Mouse (Mus musculus) embryonic facial prominence, embryonic 14.5 days (tissue): Measurements from ENCODE around the gene Pafah1b2. TPM values are rescaled to one million over a fixed set of nuclear protein-coding genes. Genes with fewer than 3 reads are reported as not detected.

Experiments
- ATAC-seq: fragments of 200-750 bp; cut with Nextera tagmentation; 2 replicates; pipeline ENCODE4 v1.8.0; 2017; ENCODE audit warnings: low read depth, moderate number of reproducible peaks, moderate TSS enrichment
- DNase-seq: peaks from one replicate; pipeline ENCODE4 v3.0.0-alpha.2; 2015; ENCODE audit warnings: low spot score
- H3K27ac ChIP-seq: fragments of 300-500 bp; sonication (generic); replicated peaks from 2 replicates; pipeline ENCODE4 v1.5.1; 2014; ENCODE audit warnings: low read depth, mild to moderate bottlenecking, low read length, moderate library complexity
- H3K27me3 ChIP-seq: fragments of 300-500 bp; sonication (generic); replicated peaks from 2 replicates; pipeline ENCODE4 v1.6.1; 2014; ENCODE audit warnings: low read length; ENCODE audit not compliant: control insufficient read depth, insufficient read depth
- H3K36me3 ChIP-seq: fragments of 300-500 bp; sonication (generic); 2 replicates; pipeline ENCODE4 v1.6.1; 2014; ENCODE audit warnings: low read length, mixed read lengths; ENCODE audit not compliant: control insufficient read depth, insufficient read depth
- H3K4me1 ChIP-seq: fragments of 300-500 bp; sonication (generic); 2 replicates; pipeline ENCODE4 v1.6.1; 2014; ENCODE audit warnings: antibody characterized with exemption, low read length; ENCODE audit not compliant: control insufficient read depth, insufficient read depth
- H3K4me2 ChIP-seq: fragments of 300-500 bp; sonication (generic); 2 replicates; pipeline ENCODE4 v1.6.1; 2014; ENCODE audit warnings: low read depth, mild to moderate bottlenecking, low read length, moderate library complexity, mixed read lengths
- H3K4me3 ChIP-seq: fragments of 300-500 bp; sonication (generic); 2 replicates; pipeline ENCODE4 v1.5.1; 2014; ENCODE audit warnings: low read depth, mild to moderate bottlenecking, low read length
- H3K9ac ChIP-seq: fragments of 300-500 bp; sonication (generic); 2 replicates; pipeline ENCODE4 v1.6.1; 2014; ENCODE audit warnings: low read depth, mild to moderate bottlenecking, low read length, moderate library complexity, mixed read lengths
- H3K9me3 ChIP-seq: fragments of 300-500 bp; sonication (generic); 2 replicates; pipeline ENCODE4 v1.6.1; 2016; ENCODE audit warnings: low read length; ENCODE audit not compliant: control insufficient read depth
- WGBS: fragments of 180-500 bp; shearing (Covaris S2); extraction: QIAGEN DNeasy Blood & Tissue Kit; methylation state at CpG from one replicate; pipeline ENCODE4 v1.1.7; 2014; 5-methylcytosine and 5-hydroxymethylcytosine counted together
- polyA plus RNA-seq: library from polyadenylated mRNA; unstranded; fragments of >200 nt; fragmentation: Nextera tagmentation; extraction: Ambion mirVana; gene quantifications from 2 replicates; pipeline ENCODE4 v1.2.1, GENCODE M21; 2014

The Pafah1b2 gene
- 167 and 188 TPM in 2 replicates for polyA plus RNA-seq

GRCm38 (mm10) chr9:46012091-46013008 lies at the start of gene Pafah1b2, which contains the start of gene Sik3:
TSS of gene Pafah1b2 (minus strand) at chr9:46012690.
TSS of gene Sik3 (plus strand) at chr9:46012820.
- peak within 1 kb of the TSS; percentile 97 for H3K4me3 ChIP-seq
- peak within 1 kb of the TSS; percentile 70 for H3K4me2 ChIP-seq
- ATAC-seq, result peak; percentile 88
- peak within 1 kb of the TSS; percentile 98 for H3K9ac ChIP-seq
- 9% methylated on average over 18 of the region's 78 CpGs for WGBS
- DNase-seq, result peak; percentile 96
- peaks cover 30% of the 10 kb centered on the region for H3K4me1 ChIP-seq
- no peaks in the 10 kb centered on the region for H3K27me3 ChIP-seq
- H3K36me3 ChIP-seq, result no peaks in the 10 kb centered on the region
- H3K9me3 ChIP-seq, result no peaks in the 10 kb centered on the region
- H3K27ac ChIP-seq, result peak within 1 kb of the TSS; percentile 89

DNA sequence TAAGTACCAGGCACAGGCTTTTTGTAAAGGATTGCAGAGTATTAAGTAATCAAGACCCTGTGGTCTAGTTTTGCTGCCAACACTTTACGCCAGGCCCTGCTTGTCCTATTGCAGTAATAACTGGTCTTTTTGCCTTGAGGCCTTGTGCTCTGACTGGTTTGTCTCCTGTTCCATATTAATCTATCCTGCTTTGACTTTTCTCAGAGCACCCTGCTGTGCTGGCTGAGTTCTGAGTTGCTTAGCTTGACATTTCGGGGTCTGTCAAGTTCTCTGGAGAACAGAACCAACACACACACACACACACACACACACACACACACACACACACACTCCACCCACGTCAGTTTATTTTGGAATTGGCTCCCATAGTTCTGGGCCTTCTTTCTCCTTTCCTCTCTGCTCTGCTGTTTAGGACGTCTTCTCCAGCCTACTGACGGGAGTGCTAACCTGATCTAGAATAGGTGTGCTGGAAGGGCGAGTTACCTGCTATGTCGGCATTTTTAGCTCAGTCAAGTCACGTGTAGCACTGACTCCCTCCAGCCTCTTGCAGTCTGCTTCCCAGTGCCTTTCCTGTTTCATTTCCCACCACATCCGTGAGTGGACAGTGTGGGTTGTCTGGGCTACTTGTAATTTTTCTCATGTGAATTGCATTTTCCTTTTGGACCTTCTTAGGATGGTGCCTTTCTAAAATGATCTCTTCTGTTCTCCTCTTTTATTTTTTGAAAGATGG lies 49.4 kb upstream of the Pafah1b2 start:
- peak; percentile 55 for DNase-seq
- Histone ChIP-seq H3K27me3 (no peaks in the 10 kb centered on the region), H3K9ac (no peak overlapping the region), H3K27ac (peak overlapping the region; percentile 35), H3K36me3 (no peaks in the 10 kb centered on the region), H3K4me1 (peaks cover 3% of the 10 kb centered on the region), H3K4me3 (no peak overlapping the region), H3K9me3 (no peaks in the 10 kb centered on the region), H3K4me2 (no peak overlapping the region)
- no peak for ATAC-seq
- 59% methylated on average over 9 of the region's 9 CpGs for WGBS

- WGBS, result 89% methylated on average over 2 of the region's 2 CpGs
- H3K4me3 ChIP-seq, result no peak overlapping the region
- no peaks in the 10 kb centered on the region for H3K27me3 ChIP-seq
- no peaks in the 10 kb centered on the region for H3K9me3 ChIP-seq
- no peak for ATAC-seq
- H3K36me3 ChIP-seq, result no peaks in the 10 kb centered on the region
- no peaks in the 10 kb centered on the region for H3K4me1 ChIP-seq
- H3K27ac ChIP-seq, result no peak overlapping the region
- no peak for DNase-seq
- H3K4me2 ChIP-seq, result no peak overlapping the region
- no peak overlapping the region for H3K9ac ChIP-seq
These were observed 47.8 kb upstream of the Pafah1b2 start for GRCm38 (mm10) chr9:46060249-46060648.

GRCm38 (mm10) chr9:46058065-46058464 lies 45.6 kb upstream of the Pafah1b2 start:
- Histone ChIP-seq H3K9me3 (no peaks in the 10 kb centered on the region), H3K27ac (no peak overlapping the region), H3K4me1 (0 out of 2 replicates have a peak, but pooled peaks cover 4% of the 10 kb centered on the region), H3K36me3 (no peaks in the 10 kb centered on the region), H3K9ac (no peak overlapping the region), H3K27me3 (no peaks in the 10 kb centered on the region), H3K4me2 (no peak overlapping the region), H3K4me3 (no peak overlapping the region)
- DNase-seq (no peak), ATAC-seq (no peak)
- WGBS, result 65% methylated on average over 3 of the region's 3 CpGs

DNA sequence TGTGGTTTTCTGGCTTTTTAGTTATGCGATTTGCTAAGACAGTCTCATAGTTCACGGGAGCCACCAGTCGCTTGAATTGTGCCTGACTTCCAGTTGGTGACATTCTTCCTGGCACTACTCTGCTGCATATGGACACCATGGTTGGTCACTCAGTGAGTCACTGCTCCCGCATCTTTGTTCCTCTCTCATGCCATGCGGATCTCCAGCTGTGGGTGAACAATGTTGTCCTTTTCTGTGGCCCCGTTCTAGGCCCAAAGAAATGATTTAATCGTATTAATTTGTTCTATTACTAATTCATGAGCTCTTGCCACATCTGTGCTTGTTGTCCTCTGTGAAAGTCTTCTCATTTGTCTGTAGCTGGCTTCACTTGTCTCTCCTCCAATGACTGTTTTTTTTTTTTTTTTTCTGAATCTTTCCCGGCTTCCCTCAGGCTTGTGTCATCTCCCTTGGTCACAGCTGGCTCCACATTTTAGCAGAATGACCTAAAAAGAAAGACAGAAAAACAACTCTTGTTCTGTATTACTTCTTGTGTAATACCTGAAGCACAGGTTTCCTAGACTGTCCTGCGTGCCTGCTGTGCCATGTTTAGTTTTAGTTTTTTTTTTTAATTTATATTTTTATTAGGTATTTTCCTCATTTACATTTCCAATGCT lies 40.6 kb upstream of the Pafah1b2 start:
- peaks cover 8% of the 10 kb centered on the region; the same call in 1 of the 2 replicates for H3K4me1 ChIP-seq
- DNase-seq, result no peak
- H3K27me3 ChIP-seq, result no peaks in the 10 kb centered on the region
- H3K27ac ChIP-seq, result no peak overlapping the region
- H3K9me3 ChIP-seq, result no peaks in the 10 kb centered on the region
- no peak overlapping the region for H3K4me2 ChIP-seq
- no peak for ATAC-seq
- H3K4me3 ChIP-seq, result no peak overlapping the region
- 77% methylated on average over 9 of the region's 9 CpGs for WGBS
- H3K36me3 ChIP-seq, result no peaks in the 10 kb centered on the region
- no peak overlapping the region for H3K9ac ChIP-seq

DNA sequence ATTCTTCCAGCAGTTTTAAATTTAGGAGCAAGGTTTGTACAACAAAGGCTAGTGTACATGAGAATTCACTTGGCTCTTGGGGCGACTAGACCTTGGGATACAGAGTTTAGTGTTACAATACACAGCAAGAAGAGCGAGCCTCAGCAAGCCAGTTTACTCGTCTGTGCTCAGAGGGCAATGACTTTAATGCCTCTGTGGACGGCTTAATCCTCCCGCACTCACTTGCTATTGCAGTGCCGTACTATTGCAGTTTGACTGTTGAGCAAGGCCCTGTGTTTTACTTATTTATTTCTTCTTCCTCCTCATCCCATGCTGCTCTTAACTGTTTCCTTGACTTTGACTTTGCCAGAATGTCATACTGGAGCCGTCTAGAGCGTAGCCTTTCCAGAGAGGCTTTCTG lies 37.7 kb upstream of the Pafah1b2 start:
- H3K9me3 ChIP-seq, result no peaks in the 10 kb centered on the region
- ATAC-seq (no peak), DNase-seq (no peak)
- H3K27ac ChIP-seq, result no peak overlapping the region
- peaks cover 8% of the 10 kb centered on the region; the same call in 1 of the 2 replicates for H3K4me1 ChIP-seq
- no peak overlapping the region for H3K4me3 ChIP-seq
- H3K9ac ChIP-seq, result no peak overlapping the region
- 75% methylated on average over 8 of the region's 8 CpGs for WGBS
- no peaks in the 10 kb centered on the region for H3K36me3 ChIP-seq
- H3K4me2 ChIP-seq, result no peak overlapping the region
- no peaks in the 10 kb centered on the region for H3K27me3 ChIP-seq

- no peak for DNase-seq
- Histone ChIP-seq H3K4me2 (no peak overlapping the region), H3K9me3 (no peaks in the 10 kb centered on the region), H3K4me3 (no peak overlapping the region), H3K4me1 (peaks cover 5% of the 10 kb centered on the region; the same call in 1 of the 2 replicates), H3K27me3 (no peaks in the 10 kb centered on the region), H3K9ac (no peak overlapping the region), H3K27ac (no peak overlapping the region), H3K36me3 (no peaks in the 10 kb centered on the region)
- no peak for ATAC-seq
- WGBS, result 58% methylated on average over 7 of the region's 7 CpGs
These were observed 37.0 kb upstream of the Pafah1b2 start for GRCm38 (mm10) chr9:46049525-46049924.

DNA sequence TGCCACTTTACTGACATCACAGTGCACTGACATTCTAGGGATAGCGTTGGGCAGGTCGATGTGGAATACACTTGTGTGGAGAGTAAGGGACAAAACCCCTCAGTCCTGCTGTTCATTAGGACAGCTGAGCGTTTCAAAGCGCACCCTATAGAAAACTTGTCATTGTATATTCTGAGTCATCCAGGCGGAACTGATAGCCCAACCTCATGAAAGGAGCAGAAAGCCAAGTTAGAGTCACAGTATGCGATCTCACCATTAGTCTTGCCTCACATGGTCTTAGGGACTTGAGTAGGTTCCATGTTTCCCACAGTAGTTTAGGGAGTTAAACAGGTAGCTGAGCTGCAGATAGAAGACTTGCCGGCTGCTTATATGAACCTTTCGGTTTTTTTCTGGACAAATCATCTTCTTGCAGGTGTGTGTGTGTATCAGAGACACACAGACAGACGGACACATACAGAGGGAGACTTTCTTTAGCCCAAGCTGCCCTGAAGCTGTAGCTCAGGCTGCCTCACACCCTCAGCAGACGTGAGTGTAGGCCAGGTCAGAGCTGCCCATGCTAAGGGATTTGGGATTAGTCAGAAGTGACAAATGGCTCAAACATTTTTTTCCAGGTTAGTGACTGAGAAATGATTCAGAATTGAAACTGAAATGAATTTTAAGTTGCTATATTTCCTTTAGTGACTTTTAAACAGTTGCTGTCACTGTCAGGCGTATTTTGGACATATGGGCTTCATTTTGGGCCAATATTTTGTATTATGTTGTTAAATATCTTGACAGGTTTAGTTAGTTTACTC lies 34.4 kb upstream of the Pafah1b2 start:
- ATAC-seq, result no peak
- Histone ChIP-seq H3K27me3 (no peaks in the 10 kb centered on the region), H3K4me3 (no peak overlapping the region), H3K4me2 (no peak overlapping the region), H3K4me1 (peaks cover 4% of the 10 kb centered on the region; the same call in 1 of the 2 replicates), H3K9ac (no peak overlapping the region), H3K9me3 (no peaks in the 10 kb centered on the region), H3K27ac (no peak overlapping the region), H3K36me3 (no peaks in the 10 kb centered on the region)
- 79% methylated on average over 11 of the region's 11 CpGs for WGBS
- DNase-seq, result no peak
